Mouse (Mus musculus) ES-Bruce4 (cell line): ENCODE measurements around the gene Gli2.

Experiments used
- CTCF ChIP-seq: IDR thresholded peaks from one replicate; pipeline ENCODE4 v1.8.1; 2011; ENCODE audit warnings: low read depth, low read length
- POLR2A ChIP-seq: IDR thresholded peaks from one replicate; pipeline ENCODE4 v1.8.1; 2011; ENCODE audit warnings: low read length; ENCODE audit not compliant: insufficient read depth

DNA sequence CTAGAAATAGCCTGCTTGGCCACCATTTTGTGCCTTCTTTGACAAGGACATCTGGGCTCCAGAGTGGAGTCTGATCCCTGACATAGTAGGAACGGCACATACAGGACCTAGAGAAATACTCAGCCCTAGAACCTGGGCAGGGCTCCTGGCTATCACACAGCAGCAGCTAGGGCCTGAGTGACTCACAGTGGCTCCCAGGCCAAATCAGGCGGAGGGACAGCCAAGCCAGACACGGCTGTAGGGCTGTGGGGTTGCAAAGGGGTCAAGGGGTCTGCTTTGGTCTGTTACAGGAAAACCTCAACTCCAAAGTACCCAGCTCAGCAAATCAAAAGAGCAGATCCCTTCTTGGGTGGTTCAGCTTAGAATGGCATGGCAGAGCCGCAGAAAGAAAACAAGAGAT, 115.2 kb downstream of the Gli2 start:
- TF ChIP-seq CTCF, result no peak
- no peak for TF ChIP-seq POLR2A
